Mouse (Mus musculus) olfactory bulb, adult 2 months (tissue): ENCODE data around the gene E330017A01Rik. TPM values are rescaled to one million over a fixed set of nuclear protein-coding genes. Genes with fewer than 3 reads are reported as not detected.

Experiments used
- H3K27ac ChIP-seq: fragments of 200-500 bp; 2 replicates; pipeline ENCODE4 v1.5.1; 2012; ENCODE audit warnings: low read depth, low read length; ENCODE audit not compliant: insufficient read depth
- H3K4me1 ChIP-seq: fragments of 200-500 bp; 2 replicates; pipeline ENCODE4 v1.6.1; 2012; ENCODE audit warnings: low read length; ENCODE audit not compliant: control insufficient read depth, insufficient read depth
- H3K4me3 ChIP-seq: fragments of 200-500 bp; 2 replicates; pipeline ENCODE4 v1.5.1; 2012; ENCODE audit warnings: mild to moderate bottlenecking, low read depth, low read length, moderate library complexity; ENCODE audit not compliant: insufficient read depth
- CTCF ChIP-seq: fragments of 200-500 bp; IDR thresholded peaks from 2 replicates; pipeline ENCODE4 v1.5.1; 2012; ENCODE audit warnings: low read depth, mild to moderate bottlenecking, low read length, moderate library complexity; ENCODE audit not compliant: insufficient read depth
- POLR2A ChIP-seq: fragments of 200-500 bp; IDR thresholded peaks from 2 replicates; pipeline ENCODE4 v1.6.1; 2012; ENCODE audit warnings: mild to moderate bottlenecking, low read depth, low read length, moderate library complexity; ENCODE audit not compliant: insufficient read depth
- WGBS: fragments of 180-500 bp; shearing (Covaris S2); methylation state at CpG from one replicate; pipeline ENCODE4 v1.1.7; 2018; 5-methylcytosine and 5-hydroxymethylcytosine counted together
- polyA plus RNA-seq: library from polyadenylated mRNA; stranded (reverse); fragments of >200 nt; gene quantifications from 2 replicates; pipeline ENCODE4 v1.2.4, GENCODE M21; 2012; ENCODE audit warnings: low replicate concordance; ENCODE audit not compliant: missing spikeins, insufficient read depth, insufficient read length

E330017A01Rik gene
- polyA plus RNA-seq, result not detected in 2 replicates

DNA sequence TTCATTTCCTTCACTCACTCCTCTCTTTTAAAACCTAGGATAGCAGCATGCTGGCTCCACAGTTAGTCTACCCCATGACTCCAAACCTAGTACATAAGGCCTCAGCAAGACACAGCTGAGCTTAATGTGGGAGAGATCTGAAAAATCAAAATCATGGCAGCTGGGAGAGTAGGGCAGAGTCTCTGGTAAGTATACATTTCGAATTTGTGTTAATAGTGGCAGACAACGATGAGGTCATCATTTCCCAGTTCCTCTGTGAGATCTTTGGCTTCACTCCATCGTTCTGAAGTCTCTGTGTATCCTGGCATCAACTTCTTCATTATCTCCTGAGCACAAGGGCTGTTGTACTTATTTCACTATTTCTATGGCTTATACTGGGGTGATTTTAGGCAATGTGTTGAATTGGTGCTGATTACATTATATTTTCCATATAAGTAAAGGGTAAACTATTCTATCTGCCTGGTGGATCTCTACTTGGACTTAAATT is at the start of gene E330017A01Rik:
Gene E330017A01Rik (minus strand): TSS at position 51 of the 487 bp plus-strand sequence.
- no peaks in the 10 kb centered on the region for H3K4me1 ChIP-seq
- no peak for TF ChIP-seq CTCF
- no peak for TF ChIP-seq POLR2A
- no peak within 1 kb of the TSS for H3K27ac ChIP-seq
- 67% methylated on average over 3 of the region's 3 CpGs for WGBS
- no peak within 1 kb of the TSS for H3K4me3 ChIP-seq

DNA sequence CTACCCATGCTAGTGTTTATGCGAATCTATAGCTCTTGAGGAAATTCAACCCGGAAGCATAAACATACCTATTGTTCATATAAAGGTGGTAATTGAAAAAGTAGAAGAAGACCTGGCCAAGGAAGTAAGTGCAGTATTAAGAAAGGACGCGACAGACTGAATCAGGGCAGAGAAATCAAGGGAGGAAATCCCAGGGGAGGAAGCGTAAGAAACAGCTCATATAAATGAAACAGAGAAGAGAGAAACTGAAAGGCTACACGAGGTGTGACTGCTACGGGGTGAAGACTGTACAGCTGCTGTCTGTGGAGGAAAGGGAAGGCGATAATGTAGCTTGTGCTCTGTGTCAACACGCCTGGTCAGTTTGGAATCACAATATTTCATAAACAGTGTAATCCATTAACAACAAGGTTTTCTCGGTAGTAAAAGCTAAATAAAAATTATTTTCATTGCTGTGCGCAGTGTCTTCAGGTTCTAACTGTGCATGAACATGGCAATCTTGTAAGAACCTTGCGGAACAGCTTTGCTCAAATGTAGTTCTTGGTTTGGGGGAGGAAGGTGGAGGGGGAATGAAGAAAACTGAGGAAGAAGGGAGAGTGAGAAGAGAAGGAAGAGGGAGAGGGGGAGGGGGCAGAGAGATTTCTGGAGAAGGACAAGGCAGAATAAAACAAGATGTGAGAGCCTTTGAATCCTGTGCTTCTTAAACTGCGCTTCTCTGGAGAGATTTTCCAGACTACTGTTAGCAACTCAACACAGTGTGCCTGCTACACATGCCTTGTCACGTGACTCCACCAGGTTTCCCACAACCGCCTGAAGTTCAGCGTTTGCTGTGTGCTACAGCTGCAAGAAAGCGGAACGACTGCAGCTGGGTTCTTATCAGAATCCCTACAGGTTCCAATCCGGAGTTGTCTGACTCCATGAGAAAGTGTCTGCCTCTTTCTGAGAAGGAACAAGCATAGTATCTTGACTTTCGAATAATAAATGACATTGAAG is 47.3 kb upstream of the E330017A01Rik start:
- Histone ChIP-seq H3K27ac (no peak overlapping the region), H3K4me1 (no peaks in the 10 kb centered on the region), H3K4me3 (no peak overlapping the region)
- TF ChIP-seq POLR2A (no peak), CTCF (no peak)
- 77% methylated on average over 20 of the region's 20 CpGs for WGBS

DNA sequence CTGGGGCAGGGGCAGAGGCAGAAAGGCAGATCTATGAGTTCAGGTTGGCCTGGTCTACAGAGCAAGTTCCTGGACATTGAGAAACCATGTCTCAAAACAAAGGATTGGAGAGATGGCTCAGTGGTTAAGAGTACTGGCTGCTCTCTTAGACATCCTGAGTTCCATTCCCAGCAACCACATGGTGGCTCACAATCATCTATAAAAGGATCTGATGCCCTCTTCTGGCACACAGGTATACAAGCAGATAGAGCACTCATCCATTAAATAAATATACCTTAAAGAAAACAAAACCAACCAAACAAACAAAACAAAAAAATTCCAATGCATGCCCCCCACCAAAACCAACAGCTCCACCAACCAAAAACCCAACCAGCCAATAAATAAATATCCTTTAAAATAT is 46.0 kb upstream of the E330017A01Rik start:
- Histone ChIP-seq H3K4me3 (no peak overlapping the region), H3K4me1 (no peaks in the 10 kb centered on the region), H3K27ac (no peak overlapping the region)
- TF ChIP-seq POLR2A (no peak), CTCF (no peak)

DNA sequence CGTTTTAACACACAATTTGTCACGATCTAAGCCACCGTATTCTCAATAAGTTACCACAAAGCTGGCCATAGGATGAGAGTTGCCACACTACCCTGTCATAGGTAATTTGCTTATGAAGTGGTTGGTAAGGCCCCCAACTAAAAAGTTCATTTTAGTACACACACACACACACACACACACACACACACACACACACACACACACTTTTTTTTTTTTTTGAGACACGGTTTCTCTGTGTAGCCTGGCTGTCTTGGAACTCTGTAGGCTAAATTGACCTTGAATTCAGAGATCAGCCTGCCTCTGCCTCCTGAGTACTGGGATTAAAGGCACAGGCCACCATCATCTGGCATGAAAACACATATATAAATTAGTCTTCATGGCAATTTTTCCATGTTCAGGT is 45.4 kb upstream of the E330017A01Rik start:
- TF ChIP-seq CTCF (no peak), POLR2A (no peak)
- H3K4me1 ChIP-seq, result no peaks in the 10 kb centered on the region
- no peak overlapping the region for H3K27ac ChIP-seq
- 93% methylated on average over 4 of the region's 4 CpGs for WGBS
- H3K4me3 ChIP-seq, result no peak overlapping the region

DNA sequence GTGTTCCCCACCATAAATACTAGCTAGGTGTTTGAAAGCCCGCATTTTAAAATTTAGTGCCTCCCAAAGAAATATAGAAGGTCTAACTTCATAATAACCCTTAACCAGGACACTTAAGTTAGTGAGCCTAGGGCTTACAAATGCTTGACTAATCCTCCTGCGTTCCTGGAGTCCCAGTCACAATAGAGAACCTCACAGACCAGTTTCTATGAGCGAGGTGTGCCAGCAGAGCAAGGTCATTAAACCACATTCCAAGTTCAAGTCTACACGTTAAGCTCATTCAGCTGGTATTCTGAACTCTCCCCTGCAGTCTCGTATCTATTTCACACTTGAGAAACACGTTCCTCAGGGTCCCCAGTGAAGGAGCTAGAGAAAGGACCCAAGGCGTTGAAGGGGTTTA is 44.3 kb upstream of the E330017A01Rik start:
- 85% methylated on average over 7 of the region's 7 CpGs for WGBS
- H3K27ac ChIP-seq, result no peak overlapping the region
- no peak overlapping the region for H3K4me3 ChIP-seq
- TF ChIP-seq POLR2A (no peak), CTCF (no peak)
- H3K4me1 ChIP-seq, result no peaks in the 10 kb centered on the region

DNA sequence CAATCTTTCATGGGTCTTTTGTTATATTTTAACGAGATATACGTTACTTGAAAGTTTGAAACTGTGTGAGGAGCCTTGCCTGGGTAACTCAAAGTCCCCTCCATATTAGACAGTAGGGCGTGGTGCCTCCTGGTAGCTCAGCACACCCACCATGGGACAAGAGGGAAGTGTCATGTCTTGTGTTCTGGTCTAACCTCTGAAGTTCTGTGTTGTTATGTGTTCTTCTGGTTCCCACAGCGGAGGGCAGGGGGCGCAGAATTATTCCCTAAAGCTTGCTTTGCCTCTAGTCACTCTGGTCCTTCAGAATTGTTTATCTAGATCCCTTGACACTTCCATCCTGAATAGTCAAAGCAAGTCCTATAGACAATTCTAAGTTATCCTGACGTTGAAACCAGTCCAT is 43.5 kb upstream of the E330017A01Rik start:
- WGBS, result 93% methylated on average over 6 of the region's 6 CpGs
- Histone ChIP-seq H3K4me3 (no peak overlapping the region), H3K4me1 (no peaks in the 10 kb centered on the region), H3K27ac (no peak overlapping the region)
- TF ChIP-seq POLR2A (no peak), CTCF (no peak)

DNA sequence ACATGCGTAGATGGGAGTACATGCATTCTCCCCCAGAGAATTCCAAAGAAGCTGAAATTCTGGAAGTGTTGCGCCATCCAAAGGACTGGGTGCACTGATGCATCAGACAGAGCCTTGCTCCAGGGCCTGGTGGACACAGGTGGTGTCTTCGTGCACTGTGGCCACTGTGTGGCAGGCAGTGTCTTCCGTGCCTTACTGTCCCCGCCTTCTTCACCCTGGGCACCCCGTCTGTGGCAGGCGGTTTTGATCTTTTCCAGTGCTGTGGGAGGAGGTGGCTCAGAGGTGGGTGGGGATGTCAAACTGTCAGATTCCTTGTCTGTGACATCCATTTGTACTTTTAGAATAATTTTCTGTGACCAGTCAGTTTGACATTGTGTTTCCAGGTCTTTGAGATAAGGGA is 40.1 kb upstream of the E330017A01Rik start:
- TF ChIP-seq POLR2A (no peak), CTCF (no peak)
- no peak overlapping the region for H3K27ac ChIP-seq
- 89% methylated on average over 7 of the region's 7 CpGs for WGBS
- no peaks in the 10 kb centered on the region for H3K4me1 ChIP-seq
- H3K4me3 ChIP-seq, result no peak overlapping the region

DNA sequence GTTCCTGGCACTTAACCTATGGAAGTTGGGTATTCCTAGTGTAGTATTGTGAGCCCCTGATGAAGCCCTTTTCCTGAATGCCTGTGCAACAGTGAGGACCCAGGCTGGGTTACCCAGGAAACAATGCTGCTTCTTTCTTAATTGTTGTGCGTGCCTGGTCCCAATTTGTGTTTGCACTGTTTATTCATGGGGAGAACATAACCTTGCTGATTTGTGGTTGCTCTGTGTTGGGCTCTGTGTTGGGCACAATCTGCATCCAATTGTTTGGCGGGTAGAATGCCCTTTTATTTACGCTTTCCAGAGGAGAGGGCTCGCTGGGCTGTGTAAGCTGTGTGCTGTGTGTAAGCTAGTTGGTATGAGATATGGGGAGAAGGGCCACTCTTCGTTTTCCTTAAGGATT is 39.0 kb upstream of the E330017A01Rik start:
- 70% methylated on average over 5 of the region's 5 CpGs for WGBS
- H3K27ac ChIP-seq, result no peak overlapping the region
- H3K4me3 ChIP-seq, result no peak overlapping the region
- no peaks in the 10 kb centered on the region for H3K4me1 ChIP-seq
- no peak for TF ChIP-seq POLR2A
- no peak for TF ChIP-seq CTCF

DNA sequence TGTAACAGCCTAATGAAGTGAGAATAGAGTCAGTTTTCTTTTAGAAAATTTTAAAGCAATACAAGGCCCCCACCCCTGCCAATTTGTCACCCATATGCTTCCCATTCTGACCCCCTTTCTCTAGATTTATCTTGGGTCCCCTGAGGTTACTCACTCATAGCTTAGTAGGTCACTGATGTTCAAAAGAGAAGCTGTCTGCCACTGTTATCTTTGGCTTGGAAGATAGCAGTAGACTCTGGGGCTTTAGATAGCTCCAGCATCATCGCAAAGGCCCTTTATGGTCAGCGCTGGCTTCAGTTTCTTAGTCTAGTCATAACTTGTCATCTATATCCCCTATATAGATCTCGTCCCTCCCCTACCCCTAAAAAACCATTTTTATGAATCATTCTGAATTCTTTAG is 38.1 kb upstream of the E330017A01Rik start:
- 95% methylated on average over 3 of the region's 3 CpGs for WGBS
- Histone ChIP-seq H3K4me3 (no peak overlapping the region), H3K27ac (no peak overlapping the region), H3K4me1 (peaks cover 2% of the 10 kb centered on the region; the same call in 1 of the 2 replicates)
- TF ChIP-seq CTCF (no peak), POLR2A (no peak)

DNA sequence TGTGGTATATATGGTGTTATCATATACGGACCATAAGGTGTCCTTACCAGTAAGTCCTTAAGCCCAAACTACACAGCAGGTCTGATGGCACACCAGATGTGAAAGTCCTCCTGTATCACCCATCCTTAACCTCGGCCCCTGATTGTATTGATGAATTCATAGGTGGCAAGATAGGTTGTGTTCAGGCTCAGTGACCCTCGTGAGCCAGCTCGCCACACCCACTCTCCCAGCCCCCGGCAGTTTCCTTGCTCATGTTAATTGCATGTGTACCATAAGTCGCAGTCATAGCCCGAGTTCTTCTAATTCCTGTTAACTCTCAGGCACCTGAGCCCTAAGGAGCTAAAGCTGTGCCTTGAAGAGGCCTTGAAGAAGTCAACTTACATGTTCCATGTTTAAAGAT is 37.6 kb upstream of the E330017A01Rik start:
- peaks cover 2% of the 10 kb centered on the region; the same call in 1 of the 2 replicates for H3K4me1 ChIP-seq
- no peak overlapping the region for H3K4me3 ChIP-seq
- H3K27ac ChIP-seq, result no peak overlapping the region
- TF ChIP-seq CTCF (no peak), POLR2A (no peak)
- WGBS, result 88% methylated on average over 7 of the region's 7 CpGs
